Mouse (Mus musculus) limb, embryonic 15.5 days (tissue): ENCODE results near the gene Ccdc62. TPM values are rescaled to one million over a fixed set of nuclear protein-coding genes. Genes with fewer than 3 reads are reported as not detected.
A peak's percentile ranks its signal among the peaks of the same experiment; 100 is the strongest.

Source experiments
- ATAC-seq: fragments of 200-750 bp; cut with Nextera tagmentation; 2 replicates; pipeline ENCODE4 v1.8.0; 2017; ENCODE audit warnings: low read depth, moderate TSS enrichment; ENCODE audit not compliant: insufficient number of reproducible peaks, low FRiP score, low TSS enrichment
- H3K27ac ChIP-seq: fragments of 300-500 bp; sonication (generic); 2 replicates; pipeline ENCODE4 v1.5.1; 2015; ENCODE audit warnings: moderate library complexity, mild to moderate bottlenecking, inconsistent platforms
- H3K27me3 ChIP-seq: fragments of 300-500 bp; sonication (generic); 2 replicates; pipeline ENCODE4 v1.6.1; 2015; ENCODE audit warnings: inconsistent platforms
- H3K36me3 ChIP-seq: fragments of 300-500 bp; sonication (generic); 2 replicates; pipeline ENCODE4 v1.6.1; 2015; ENCODE audit warnings: inconsistent platforms
- H3K4me1 ChIP-seq: fragments of 300-500 bp; sonication (generic); 2 replicates; pipeline ENCODE4 v1.6.1; 2015; ENCODE audit warnings: inconsistent platforms
- H3K4me2 ChIP-seq: fragments of 300-500 bp; sonication (generic); 2 replicates; pipeline ENCODE4 v1.6.1; 2015; ENCODE audit warnings: mild to moderate bottlenecking, inconsistent platforms
- H3K4me3 ChIP-seq: fragments of 300-500 bp; sonication (generic); 2 replicates; pipeline ENCODE4 v1.5.1; 2015; ENCODE audit warnings: mild to moderate bottlenecking, inconsistent platforms
- H3K9ac ChIP-seq: fragments of 300-500 bp; sonication (generic); 2 replicates; pipeline ENCODE4 v1.6.1; 2015; ENCODE audit warnings: inconsistent platforms
- H3K9me3 ChIP-seq: fragments of 300-500 bp; sonication (generic); 2 replicates; pipeline ENCODE4 v1.6.1; 2016; ENCODE audit warnings: inconsistent platforms
- WGBS: fragments of 180-500 bp; shearing (Covaris S2); methylation state at CpG from one replicate; pipeline ENCODE4 v1.1.7; 2015; 5-methylcytosine and 5-hydroxymethylcytosine counted together
- polyA plus RNA-seq: library from polyadenylated mRNA; unstranded; fragments of >200 nt; fragmentation: Nextera tagmentation; extraction: Ambion mirVana; gene quantifications from 2 replicates; pipeline ENCODE4 v1.2.1, GENCODE M21; 2015

Gene Ccdc62
- polyA plus RNA-seq, 1 experiment from 2014 or later, result 6.4 TPM

DNA sequence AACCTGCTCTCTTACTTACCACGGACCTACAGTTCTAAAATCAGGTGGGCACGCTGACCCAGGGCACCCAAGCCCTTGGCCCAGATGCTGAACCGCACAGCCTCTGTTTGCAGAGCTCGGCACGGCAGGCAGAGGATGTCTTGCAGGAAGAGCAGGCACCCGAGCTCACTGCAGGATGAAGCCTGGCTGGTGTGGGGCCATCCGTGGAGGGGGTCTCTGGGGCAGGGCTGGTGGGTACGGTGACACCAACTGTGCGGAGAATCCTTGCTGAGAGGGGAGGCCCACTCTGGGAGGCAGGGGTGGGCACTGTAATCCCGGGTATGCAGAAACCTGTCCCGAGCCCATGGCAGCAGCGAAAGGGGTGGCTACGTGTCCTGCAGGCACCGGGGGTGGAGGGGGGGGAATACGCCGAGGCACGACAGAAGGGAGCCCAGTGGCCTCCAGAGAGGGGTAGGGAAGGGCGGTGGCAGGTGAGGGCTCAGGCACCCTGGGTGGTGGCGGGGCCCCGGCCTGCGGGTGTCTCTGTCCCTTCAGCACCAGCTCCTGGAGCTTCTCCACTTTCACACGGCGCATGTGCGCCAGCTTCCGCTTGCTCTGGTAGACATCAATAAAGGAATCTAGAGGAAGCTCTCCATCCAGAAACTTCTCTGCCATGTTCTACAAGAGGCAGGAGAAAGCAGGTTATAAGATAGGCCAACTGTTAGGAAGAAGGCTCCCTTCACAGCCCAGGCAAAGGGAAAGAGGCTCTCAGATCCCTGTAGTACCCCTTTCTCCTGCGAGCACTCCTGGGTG lies 75.8 kb downstream of the Ccdc62 start:
- Histone ChIP-seq H3K9ac (no peak overlapping the region), H3K36me3 (peaks cover 64% of the 10 kb centered on the region), H3K4me1 (peaks cover 25% of the 10 kb centered on the region), H3K4me3 (no peak overlapping the region), H3K27ac (no peak overlapping the region), H3K27me3 (no peaks in the 10 kb centered on the region), H3K9me3 (no peaks in the 10 kb centered on the region), H3K4me2 (no peak overlapping the region)
- no peak for ATAC-seq
- 84% methylated on average over 26 of the region's 26 CpGs for WGBS

GRCm38 (mm10) chr5:124006891-124007491 lies 76.5 kb downstream of the Ccdc62 start:
- no peak for ATAC-seq
- 87% methylated on average over 17 of the region's 17 CpGs for WGBS
- Histone ChIP-seq H3K27ac (no peak overlapping the region), H3K4me3 (no peak overlapping the region), H3K9ac (no peak overlapping the region), H3K27me3 (no peaks in the 10 kb centered on the region), H3K36me3 (peaks cover 64% of the 10 kb centered on the region), H3K4me2 (no peak overlapping the region), H3K4me1 (peaks cover 32% of the 10 kb centered on the region), H3K9me3 (no peaks in the 10 kb centered on the region)

DNA sequence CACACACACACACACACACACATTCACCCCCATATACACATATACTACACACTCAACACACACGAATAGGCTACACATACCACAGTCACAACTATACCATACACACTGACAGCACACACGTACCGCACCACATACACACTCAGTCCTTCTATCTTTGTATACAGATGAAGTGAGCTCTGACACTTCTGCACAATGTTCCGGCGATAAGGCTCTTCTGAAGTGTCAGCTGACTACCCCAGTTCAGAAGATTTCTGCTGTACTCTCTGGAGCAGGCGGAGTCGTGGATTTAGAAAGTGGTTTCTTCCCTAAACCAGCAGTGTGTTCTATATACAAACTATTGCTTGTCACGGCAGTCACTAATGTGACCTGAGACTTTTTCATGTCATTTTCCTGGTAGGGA lies 79.6 kb downstream of the Ccdc62 start:
- WGBS, result 89% methylated on average over 8 of the region's 8 CpGs
- Histone ChIP-seq H3K4me2 (no peak overlapping the region), H3K27ac (peak overlapping the region; percentile 80; the same call in 1 of the 2 replicates)

GRCm38 (mm10) chr5:124010910-124011655 lies 80.6 kb downstream of the Ccdc62 start:
- Histone ChIP-seq H3K4me3 (0 out of 2 replicates have a peak overlapping the region, but pooled peaks have one; percentile 4), H3K4me1 (peaks cover 53% of the 10 kb centered on the region), H3K36me3 (peaks cover 43% of the 10 kb centered on the region), H3K4me2 (peak overlapping the region; percentile 24), H3K9ac (no peak overlapping the region), H3K9me3 (no peaks in the 10 kb centered on the region), H3K27ac (peak overlapping the region; percentile 80), H3K27me3 (no peaks in the 10 kb centered on the region)
- peak; percentile 81 for ATAC-seq
- WGBS, result 9% methylated on average over 19 of the region's 19 CpGs

More for the DNA sequence above, 79.6 kb downstream of the Ccdc62 start:
- Histone ChIP-seq H3K4me3 (no peak overlapping the region), H3K4me1 (peaks cover 49% of the 10 kb centered on the region), H3K9me3 (no peaks in the 10 kb centered on the region), H3K36me3 (peaks cover 52% of the 10 kb centered on the region), H3K9ac (no peak overlapping the region), H3K27me3 (no peaks in the 10 kb centered on the region)
- no peak for ATAC-seq

- ATAC-seq, result no peak
- H3K4me1 ChIP-seq, result peaks cover 56% of the 10 kb centered on the region
- peak overlapping the region; percentile 80 for H3K27ac ChIP-seq
- no peaks in the 10 kb centered on the region for H3K27me3 ChIP-seq
- H3K36me3 ChIP-seq, result peaks cover 34% of the 10 kb centered on the region
- no peaks in the 10 kb centered on the region for H3K9me3 ChIP-seq
- H3K4me3 ChIP-seq, result no peak overlapping the region
- H3K4me2 ChIP-seq, result no peak overlapping the region
- 18% methylated on average over 8 of the region's 8 CpGs for WGBS
- H3K9ac ChIP-seq, result no peak overlapping the region
Observed at GRCm38 (mm10) chr5:124011927-124012326, 81.4 kb downstream of the Ccdc62 start.

DNA sequence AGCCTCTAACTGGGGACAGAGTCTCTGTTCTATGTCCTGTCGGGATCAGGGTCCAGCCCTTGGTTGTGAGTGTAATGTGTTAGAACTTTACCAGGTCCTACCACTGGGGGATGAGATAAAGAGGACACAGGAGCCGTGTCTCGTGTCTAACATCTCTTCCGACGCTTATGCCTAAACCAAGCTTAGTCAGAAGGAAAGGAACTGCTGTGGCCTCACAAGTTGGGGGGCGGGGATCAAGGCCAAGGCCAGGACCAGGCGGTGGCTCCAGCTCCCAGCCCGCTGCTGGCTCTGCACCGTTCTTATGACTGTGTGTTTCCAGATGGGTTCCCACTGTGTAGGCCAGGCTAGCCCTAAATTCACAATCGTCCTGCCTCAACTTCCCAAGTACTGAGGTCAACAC lies 82.4 kb downstream of the Ccdc62 start:
- 85% methylated on average over 10 of the region's 10 CpGs for WGBS
- Histone ChIP-seq H3K27ac (no peak overlapping the region), H3K36me3 (peaks cover 25% of the 10 kb centered on the region), H3K9me3 (no peaks in the 10 kb centered on the region), H3K27me3 (no peaks in the 10 kb centered on the region), H3K4me1 (peaks cover 64% of the 10 kb centered on the region), H3K9ac (no peak overlapping the region), H3K4me2 (no peak overlapping the region), H3K4me3 (no peak overlapping the region)
- no peak for ATAC-seq

DNA sequence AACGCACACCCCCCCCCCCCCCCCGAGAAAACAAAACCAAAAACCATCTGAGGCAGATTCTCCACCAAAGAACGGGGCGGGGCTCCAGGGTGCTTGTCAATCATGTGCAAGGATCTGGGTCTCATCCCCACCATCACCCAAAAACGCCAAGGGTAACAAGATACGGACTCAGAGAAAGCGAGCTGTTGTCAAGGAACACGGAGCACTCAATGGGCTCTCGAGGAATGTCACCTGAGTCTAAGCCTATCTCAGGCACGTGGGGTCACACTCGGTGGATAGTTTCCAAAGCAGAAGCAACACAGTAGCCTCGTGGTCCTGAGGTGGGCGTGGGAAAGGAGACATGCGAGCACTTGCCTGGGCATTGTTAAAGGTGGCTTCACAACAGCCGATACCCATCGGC lies 83.3 kb downstream of the Ccdc62 start:
- Histone ChIP-seq H3K27ac (no peak overlapping the region), H3K9me3 (no peaks in the 10 kb centered on the region), H3K4me1 (peaks cover 69% of the 10 kb centered on the region), H3K4me3 (no peak overlapping the region), H3K4me2 (no peak overlapping the region), H3K36me3 (peaks cover 19% of the 10 kb centered on the region), H3K9ac (no peak overlapping the region), H3K27me3 (no peaks in the 10 kb centered on the region)
- no peak for ATAC-seq
- 83% methylated on average over 16 of the region's 16 CpGs for WGBS

- Histone ChIP-seq H3K9ac (no peak overlapping the region), H3K4me2 (no peak overlapping the region), H3K27me3 (no peaks in the 10 kb centered on the region), H3K4me1 (peaks cover 72% of the 10 kb centered on the region), H3K4me3 (no peak overlapping the region), H3K36me3 (peaks cover 15% of the 10 kb centered on the region), H3K9me3 (no peaks in the 10 kb centered on the region), H3K27ac (no peak overlapping the region)
- WGBS, result 55% methylated on average over 3 of the region's 3 CpGs
- ATAC-seq, result no peak
Observed at GRCm38 (mm10) chr5:124014180-124014579, 83.7 kb downstream of the Ccdc62 start.

- H3K4me3 ChIP-seq, result no peak overlapping the region
- H3K4me1 ChIP-seq, result peaks cover 79% of the 10 kb centered on the region
- H3K36me3 ChIP-seq, result peaks cover 9% of the 10 kb centered on the region
- H3K9ac ChIP-seq, result no peak overlapping the region
- H3K4me2 ChIP-seq, result 0 out of 2 replicates have a peak overlapping the region, but pooled peaks have one; percentile 7
- 25% methylated on average over 11 of the region's 11 CpGs for WGBS
- H3K27ac ChIP-seq, result peak overlapping the region; percentile 39; the same call in 1 of the 2 replicates
- no peak for ATAC-seq
- H3K9me3 ChIP-seq, result no peaks in the 10 kb centered on the region
- H3K27me3 ChIP-seq, result no peaks in the 10 kb centered on the region
Observed at GRCm38 (mm10) chr5:124014791-124015251, 84.3 kb downstream of the Ccdc62 start.

DNA sequence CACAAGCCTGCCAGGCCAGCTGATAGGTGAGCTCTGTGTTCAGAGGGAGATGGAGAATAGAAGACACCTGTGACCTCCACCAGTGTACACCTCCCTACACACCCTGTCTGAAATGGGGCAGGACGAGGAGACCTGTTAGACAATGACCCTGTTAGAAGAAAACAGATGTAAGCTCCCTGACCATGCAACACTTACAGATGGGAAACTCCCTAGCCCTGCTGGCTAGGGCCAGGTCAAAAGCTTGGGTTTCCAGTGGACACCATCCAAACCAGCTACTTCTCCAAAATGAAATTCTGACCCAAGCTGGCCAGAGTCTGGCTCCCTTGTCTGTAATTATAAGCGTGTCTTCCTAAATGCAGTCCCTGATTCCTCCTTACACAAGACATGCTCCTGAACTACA lies 85.2 kb downstream of the Ccdc62 start:
- Histone ChIP-seq H3K9me3 (no peaks in the 10 kb centered on the region), H3K36me3 (peaks cover 3% of the 10 kb centered on the region; the same call in 1 of the 2 replicates), H3K27me3 (no peaks in the 10 kb centered on the region), H3K4me3 (no peak overlapping the region), H3K4me1 (peaks cover 82% of the 10 kb centered on the region), H3K27ac (no peak overlapping the region), H3K9ac (no peak overlapping the region), H3K4me2 (no peak overlapping the region)
- ATAC-seq, result no peak
- WGBS, result 75% methylated on average over 2 of the region's 2 CpGs

GRCm38 (mm10) chr5:124016291-124016821 lies 85.9 kb downstream of the Ccdc62 start:
- WGBS, result 86% methylated on average over 7 of the region's 7 CpGs
- H3K27ac ChIP-seq, result no peak overlapping the region
- peaks cover 8% of the 10 kb centered on the region; the same call in 1 of the 2 replicates for H3K36me3 ChIP-seq
- no peak overlapping the region for H3K4me2 ChIP-seq
- no peak overlapping the region for H3K4me3 ChIP-seq
- peaks cover 75% of the 10 kb centered on the region for H3K4me1 ChIP-seq
- no peak overlapping the region for H3K9ac ChIP-seq
- H3K9me3 ChIP-seq, result no peaks in the 10 kb centered on the region
- no peak for ATAC-seq
- H3K27me3 ChIP-seq, result no peaks in the 10 kb centered on the region
